Mouse (Mus musculus): Measurements from ENCODE around the gene Bcas2.

DNA sequence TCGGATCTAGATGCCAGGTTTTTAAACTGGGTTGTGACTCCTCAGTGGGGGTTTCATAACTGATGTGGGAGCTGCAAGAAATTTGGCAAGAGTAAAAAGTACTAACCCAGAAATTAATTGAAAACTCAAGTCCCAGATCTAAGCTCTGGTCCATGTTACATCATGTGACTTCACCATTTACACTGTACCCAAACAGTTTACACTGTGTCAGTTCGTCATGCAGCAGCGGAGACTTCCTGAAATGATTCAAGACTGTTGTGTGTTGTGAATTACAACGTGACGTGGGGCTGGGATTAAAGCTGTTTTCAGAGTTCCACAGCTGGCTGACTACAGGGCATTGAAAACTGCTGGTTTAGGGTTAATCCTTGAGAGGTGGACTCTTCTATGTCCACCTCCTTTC, 1.2 kb downstream of the Bcas2 start:
- no peak for TF ChIP-seq POLR2A (IDR thresholded peaks at IDR 0.05; ENCODE audit: insufficient read length, low read depth)
- no peak for TF ChIP-seq MAX (IDR thresholded peaks at IDR 0.05; ENCODE audit: low read depth)
- no peak for TF ChIP-seq TCF12 (IDR thresholded peaks at IDR 0.05; ENCODE audit: insufficient read depth, poor library complexity, severe bottlenecking)

All from myocyte (in vitro differentiated cells).